ENCODE assay signal across 20 mouse cellular contexts in genomic region chr7:111680108-111680507, GRCm38 (mm10).
DNase-seq lines count a peak whose midpoint lies in the region; ATAC-seq and TF ChIP-seq lines count a peak whose summit lies in the region.
"Had no signal": no experiment of that assay in that cellular context is flagged by ENCODE, and none has a peak within 500 bp of the region (broad histone marks: within the 10 kb centered on the region; RNA-seq: fewer than 3 reads in every experiment).

No protein-coding gene starts in this region.

- no peaks in the 10 kb centered on the region for H3K36me3 ChIP-seq in liver, postnatal 0 days (replicated peaks; ENCODE audit: insufficient read depth, low read length)
- H3K36me3 ChIP-seq in liver, embryonic 11.5 days (ENCODE audit: control insufficient read depth, insufficient read depth, low read length), result no peaks in the 10 kb centered on the region
- H3K36me3 ChIP-seq in CH12.LX (replicated peaks in 1 of 2; ENCODE audit: control insufficient read depth in 1 of 2, insufficient read depth in 1 of 2, low read length in 1 of 2), result no peaks in the 10 kb centered on the region
- H3K36me3 ChIP-seq in kidney, embryonic 16.5 days (ENCODE audit: insufficient read depth, low read length), result peaks cover 3% of the 10 kb centered on the region; the same call in 1 of the 2 replicates
- H3K36me3 ChIP-seq: embryonic facial prominence, embryonic 13.5 days; G1E; lung, embryonic 15.5 days had no signal

- no peak overlapping the region for H3K4me2 ChIP-seq in liver, postnatal 0 days (ENCODE audit: low read depth, low read length)
- H3K4me2 ChIP-seq in liver, embryonic 11.5 days, result no peak overlapping the region
- no peak overlapping the region for H3K4me2 ChIP-seq in CH12.LX (ENCODE audit: insufficient read depth, low read depth, poor library complexity, severe bottlenecking)
- no peak overlapping the region for H3K4me2 ChIP-seq in kidney, embryonic 16.5 days (replicated peaks; ENCODE audit: low read depth, low read length)
- H3K4me2 ChIP-seq: embryonic facial prominence, embryonic 13.5 days; hindbrain, embryonic 14.5 days; lung, embryonic 15.5 days had no signal

- no peaks in the 10 kb centered on the region for H3K79me2 ChIP-seq in CH12.LX (replicated peaks; ENCODE audit: control insufficient read depth, extremely low read depth, insufficient read depth, poor library complexity, severe bottlenecking)

- H3K27me3 ChIP-seq in liver, postnatal 0 days (ENCODE audit: insufficient read depth, low read length), result no peaks in the 10 kb centered on the region
- H3K27me3 ChIP-seq in liver, embryonic 11.5 days (replicated peaks; ENCODE audit: control insufficient read depth, insufficient read depth, low read length), result no peaks in the 10 kb centered on the region
- peaks cover 15% of the 10 kb centered on the region for H3K27me3 ChIP-seq in CH12.LX (replicated peaks)
- H3K27me3 ChIP-seq in cerebellum, adult 2 months (ENCODE audit: control insufficient read depth, insufficient read depth, low read length), result no peaks in the 10 kb centered on the region
- no peaks in the 10 kb centered on the region for H3K27me3 ChIP-seq in kidney, embryonic 16.5 days (ENCODE audit: insufficient read depth, low read length)
- H3K27me3 ChIP-seq: embryonic facial prominence, embryonic 13.5 days; lung, embryonic 15.5 days had no signal

- ATAC-seq in liver, postnatal 0 days, result no peak
- ATAC-seq in liver, embryonic 11.5 days (replicated peaks; ENCODE audit: low FRiP score), result no peak
- no peak for ATAC-seq in kidney, embryonic 16.5 days (ENCODE audit: low FRiP score, low TSS enrichment)

- intact Hi-C loops in gastrocnemius, adult 2 months (cut with DNase I), result no loop called here
- intact Hi-C loops in gastrocnemius, postnatal 14 days (cut with DNase I; ENCODE audit: low total_unique reads), result no loop called here

- no peak for TF ChIP-seq POLR2A in CH12.LX (IDR thresholded peaks at IDR 0.05; ENCODE audit: low read depth, low read length)
- no peak for TF ChIP-seq POLR2A in cerebellum, adult 2 months (IDR thresholded peaks at IDR 0.05; ENCODE audit: borderline replicate concordance, insufficient read depth, low read length)

- no peaks in the 10 kb centered on the region for H3K9me3 ChIP-seq in liver, postnatal 0 days (ENCODE audit: low read length)
- H3K9me3 ChIP-seq in liver, embryonic 11.5 days (ENCODE audit: control insufficient read depth, low read length), result no peaks in the 10 kb centered on the region
- peaks cover 5% of the 10 kb centered on the region for H3K9me3 ChIP-seq in CH12.LX (replicated peaks; ENCODE audit: low read length)
- H3K9me3 ChIP-seq in kidney, embryonic 16.5 days (ENCODE audit: low read length), result no peaks in the 10 kb centered on the region
- H3K9me3 ChIP-seq: lung, embryonic 15.5 days had no signal

- in situ Hi-C loops in CH12.LX (cut with MboI; ENCODE audit: low pct_ligation_motif_present, low pct_unique_long_range_greater_than_20kb, low sequenced_read_pairs), result no loop called here

- TF ChIP-seq CTCF in gastrocnemius, adult 2 months (IDR thresholded peaks at IDR 0.05), result peak; percentile 30; the same call in 1 of the 2 replicates
- TF ChIP-seq CTCF in liver, postnatal 0 days (IDR thresholded peaks at IDR 0.05; ENCODE audit: low read depth), result peak; percentile 35; the same call in 1 of the 2 replicates
- TF ChIP-seq CTCF in CH12.LX (conservative IDR thresholded peaks at IDR 0.05 in 1 of 2, IDR thresholded peaks at IDR 0.05 in 1 of 2; ENCODE audit: low read depth in 2 of 2, low read length in 2 of 2), result peak; percentile 19 to 45; a peak in 2 of 4 replicates
- no peak for TF ChIP-seq CTCF in cerebellum, adult 2 months (IDR thresholded peaks at IDR 0.05; ENCODE audit: borderline replicate concordance, insufficient read depth, low read depth, low read length)

- H3K4me1 ChIP-seq in liver, postnatal 0 days (ENCODE audit: insufficient read depth), result no peaks in the 10 kb centered on the region
- H3K4me1 ChIP-seq in liver, embryonic 11.5 days (replicated peaks; ENCODE audit: control insufficient read depth, insufficient read depth, low read length), result no peaks in the 10 kb centered on the region
- no peaks in the 10 kb centered on the region for H3K4me1 ChIP-seq in CH12.LX (ENCODE audit: control insufficient read depth in 1 of 2, insufficient read depth in 2 of 2)
- no peaks in the 10 kb centered on the region for H3K4me1 ChIP-seq in cerebellum, adult 2 months (ENCODE audit: control insufficient read depth, insufficient read depth, low read length)
- H3K4me1 ChIP-seq in kidney, embryonic 16.5 days (ENCODE audit: insufficient read depth, low read length), result peaks cover 5% of the 10 kb centered on the region; the same call in 1 of the 2 replicates
- H3K4me1 ChIP-seq: lung, embryonic 15.5 days had no signal

- peak; percentile 30 for TF ChIP-seq RAD21 in CH12.LX (IDR thresholded peaks at IDR 0.05; ENCODE audit: low read depth, low read length)

- dilution Hi-C loops in CH12.LX (cut with MboI; ENCODE audit: extremely low pct_ligation_motif_present, extremely low pct_unique_long_range_greater_than_20kb, low sequenced_read_pairs), result no loop called here

- WGBS in liver, postnatal 0 days (ENCODE audit: insufficient replicate concordance), result 77% methylated on average over 3 of the region's 3 CpGs
- 83% methylated on average over 3 of the region's 3 CpGs for WGBS in liver, embryonic 11.5 days
- 98% methylated on average over 3 of the region's 3 CpGs for WGBS in cerebellum, adult 2 months
- 95% methylated on average over 3 of the region's 3 CpGs for WGBS in kidney, embryonic 16.5 days

- no peak overlapping the region for H3K9ac ChIP-seq in liver, postnatal 0 days (replicated peaks)
- no peak overlapping the region for H3K9ac ChIP-seq in liver, embryonic 11.5 days (ENCODE audit: low read depth, low read length)
- no peak overlapping the region for H3K9ac ChIP-seq in CH12.LX (ENCODE audit: insufficient read depth, low read depth)
- no peak overlapping the region for H3K9ac ChIP-seq in kidney, embryonic 16.5 days (replicated peaks; ENCODE audit: low read length)
- H3K9ac ChIP-seq: embryonic facial prominence, embryonic 13.5 days; hindbrain, embryonic 14.5 days; lung, embryonic 15.5 days had no signal

- TF ChIP-seq EP300 in liver, postnatal 0 days (IDR thresholded peaks at IDR 0.05; ENCODE audit: low read depth), result no peak
- no peak for TF ChIP-seq EP300 in CH12.LX (IDR thresholded peaks at IDR 0.05; ENCODE audit: low read length)

- H3K27ac ChIP-seq in gastrocnemius, adult 2 months, result no peak overlapping the region
- H3K27ac ChIP-seq in liver, postnatal 0 days (ENCODE audit: low read depth), result no peak overlapping the region
- H3K27ac ChIP-seq in liver, embryonic 11.5 days (ENCODE audit: low read depth, low read length), result no peak overlapping the region
- H3K27ac ChIP-seq in CH12.LX (ENCODE audit: insufficient read depth, low read depth), result no peak overlapping the region
- no peak overlapping the region for H3K27ac ChIP-seq in cerebellum, adult 2 months (ENCODE audit: insufficient read depth, low read length)
- H3K27ac ChIP-seq in kidney, embryonic 16.5 days (ENCODE audit: low read length), result no peak overlapping the region
- H3K27ac ChIP-seq: embryonic facial prominence, embryonic 13.5 days; hindbrain, embryonic 14.5 days; lung, embryonic 15.5 days had no signal

- DNase-seq in gastrocnemius, adult 2 months, result no peak
- no peak for DNase-seq in gastrocnemius, postnatal 14 days
- DNase-seq in liver, postnatal 0 days, result no peak
- DNase-seq in liver, embryonic 11.5 days (ENCODE audit: low spot score), result no peak
- peak; percentile 7 for DNase-seq in CH12.LX (ENCODE audit: extremely low read depth)
- peak; percentile 3 for DNase-seq in c-Kit-positive CD71-positive TER-119-positive erythroid progenitor cells, embryonic 14.5 days (ENCODE audit: low spot score)
- DNase-seq in cerebellum, adult 2 months, result no peak
- DNase-seq: adrenal gland, adult 2 months; B cell, adult 2 months; cerebellum, adult 18-20 months; heart, postnatal 14 days; kidney, adult 18-20 months; kidney, postnatal 14 days; layer of hippocampus, adult 9-11 months; spleen, adult 18-20 months had no signal

- H3K4me3 ChIP-seq in gastrocnemius, adult 2 months, result no peak overlapping the region
- no peak overlapping the region for H3K4me3 ChIP-seq in liver, postnatal 0 days (ENCODE audit: low read depth, low read length)
- no peak overlapping the region for H3K4me3 ChIP-seq in liver, embryonic 11.5 days (ENCODE audit: low read depth, low read length)
- H3K4me3 ChIP-seq in CH12.LX (replicated peaks in 1 of 3; ENCODE audit: low read depth in 2 of 3, low read length in 2 of 3, poor library complexity in 1 of 3), result no peak overlapping the region
- H3K4me3 ChIP-seq in cerebellum, adult 2 months (replicated peaks; ENCODE audit: insufficient read depth, low read depth, low read length), result no peak overlapping the region
- H3K4me3 ChIP-seq in kidney, embryonic 16.5 days (ENCODE audit: low read length), result no peak overlapping the region
- H3K4me3 ChIP-seq: embryonic facial prominence, embryonic 13.5 days; lung, embryonic 15.5 days had no signal

TF ChIP-seq in CH12.LX, 34 proteins besides CTCF, POLR2A, EP300 and RAD21:
- no peak for TF ChIP-seq JUND (conservative IDR thresholded peaks at IDR 0.05; ENCODE audit: low read depth, low read length)
- no peak for TF ChIP-seq ZNF384 (IDR thresholded peaks at IDR 0.05; ENCODE audit: low read depth, low read length)
- TF ChIP-seq NRF1 (IDR thresholded peaks at IDR 0.05; ENCODE audit: low read depth, low read length), result no peak
- no peak for TF ChIP-seq HCFC1 (IDR thresholded peaks at IDR 0.05; ENCODE audit: low read depth, low read length)
- no peak for TF ChIP-seq GABPA (IDR thresholded peaks at IDR 0.05; ENCODE audit: insufficient replicate concordance, low read depth, low read length)
- no peak for TF ChIP-seq ETS1 (conservative IDR thresholded peaks at IDR 0.05; ENCODE audit: low read depth, low read length)
- no peak for TF ChIP-seq NELFE (IDR thresholded peaks at IDR 0.05; ENCODE audit: low read depth, low read length)
- no peak for TF ChIP-seq MAFK (IDR thresholded peaks at IDR 0.05; ENCODE audit: insufficient replicate concordance, low read length)
- TF ChIP-seq ELF1 (IDR thresholded peaks at IDR 0.05; ENCODE audit: low read depth, low read length), result no peak
- TF ChIP-seq ZMIZ1 (IDR thresholded peaks at IDR 0.05; ENCODE audit: low read depth, low read length), result no peak

Comparison
In these comparisons a context has a peak if more than half of its experiments do, and no peak if none do; other contexts are left out.
1. DNase-seq: peak in CH12.LX (single experiment) and c-Kit-positive CD71-positive TER-119-positive erythroid progenitor cells, embryonic 14.5 days (single experiment); none in gastrocnemius, adult 2 months (single experiment), gastrocnemius, postnatal 14 days (single experiment), liver, postnatal 0 days (single experiment), liver, embryonic 11.5 days (single experiment) and cerebellum, adult 2 months (0 of 2).